Mouse (Mus musculus): ENCODE data around the gene Olfr1247. TPM values are rescaled to one million over a fixed set of nuclear protein-coding genes. Genes with fewer than 3 reads are reported as not detected.
"Not testable (repeated sequence)": the region's sequence is repeated elsewhere in the genome, so short reads cannot be mapped to it uniquely, and the experiment has no call there.

Gene Olfr1247
- polyA plus RNA-seq (2017; shearing (Covaris generic)), result under 1 TPM in 1 of 3 experiments, not detected in 2; 0.07 TPM

DNA sequence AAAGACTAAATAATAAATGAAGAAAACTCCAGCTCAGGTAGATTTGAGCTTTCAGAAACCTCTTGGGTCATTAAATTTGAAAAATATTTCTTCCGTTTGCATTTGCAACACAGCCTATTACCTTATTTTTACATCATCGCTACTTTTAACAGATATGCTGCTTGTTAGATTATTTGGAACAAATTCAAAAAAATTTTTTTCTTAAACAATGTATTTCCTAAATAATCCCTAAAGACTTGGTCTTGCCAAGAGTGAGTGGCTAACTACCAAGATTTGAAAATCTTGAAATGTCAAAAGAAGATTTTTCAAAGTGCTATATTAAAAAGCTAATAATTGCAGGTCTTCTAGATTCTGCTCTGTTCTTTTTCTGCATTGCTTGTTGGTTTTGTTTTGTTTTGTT, at the start of gene Olfr1247:
TSS of gene Olfr1247 (minus strand) at position 101 of the 400 bp plus-strand sequence.
- no peak for ATAC-seq

DNA sequence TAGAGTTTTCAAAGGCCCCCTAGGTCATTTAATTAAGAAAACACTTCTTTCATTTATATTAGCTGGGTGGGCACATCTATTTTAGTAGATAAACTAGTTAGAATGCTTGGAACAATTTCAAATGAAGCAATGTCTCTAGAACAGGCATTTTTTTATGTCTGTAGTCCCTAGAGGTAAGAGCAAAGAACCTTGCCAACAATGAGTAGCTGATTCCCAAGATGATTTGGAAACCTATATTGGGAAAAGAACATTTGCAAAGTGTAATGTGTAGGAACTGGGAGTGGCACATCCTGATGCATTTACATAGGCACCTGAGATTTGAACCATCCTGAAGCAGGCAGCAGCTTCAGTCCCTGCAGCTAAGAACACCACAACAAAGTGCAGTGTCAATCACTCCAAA, 47.4 kb upstream of the Olfr1247 start, which contains the start of gene Olfr1250:
TSS of gene Olfr1250 (minus strand) at position 101 of the 400 bp plus-strand sequence.
- ATAC-seq, result no peak

DNA sequence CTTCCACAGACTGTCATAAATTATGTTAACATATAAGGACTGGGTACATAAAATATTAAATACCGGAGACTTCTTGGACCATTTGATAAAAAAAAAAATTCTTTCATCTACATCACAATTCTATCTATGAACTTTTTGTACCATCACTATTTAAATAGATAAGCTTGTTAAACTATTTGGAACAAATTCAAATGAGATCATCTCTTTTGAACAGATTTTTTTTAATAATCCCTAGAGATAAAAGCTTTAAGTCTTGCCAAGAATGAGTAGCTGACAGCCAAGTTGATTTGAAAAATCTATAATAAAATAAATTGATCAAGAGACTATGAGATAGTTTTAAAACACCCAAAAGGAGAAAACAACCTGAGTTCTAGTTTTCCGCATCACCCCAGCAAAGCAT, 21.0 kb upstream of the Olfr1247 start, which contains the start of gene Olfr1249:
TSS of gene Olfr1249 (minus strand) at position 101 of the 400 bp plus-strand sequence.
- no peak for ATAC-seq

DNA sequence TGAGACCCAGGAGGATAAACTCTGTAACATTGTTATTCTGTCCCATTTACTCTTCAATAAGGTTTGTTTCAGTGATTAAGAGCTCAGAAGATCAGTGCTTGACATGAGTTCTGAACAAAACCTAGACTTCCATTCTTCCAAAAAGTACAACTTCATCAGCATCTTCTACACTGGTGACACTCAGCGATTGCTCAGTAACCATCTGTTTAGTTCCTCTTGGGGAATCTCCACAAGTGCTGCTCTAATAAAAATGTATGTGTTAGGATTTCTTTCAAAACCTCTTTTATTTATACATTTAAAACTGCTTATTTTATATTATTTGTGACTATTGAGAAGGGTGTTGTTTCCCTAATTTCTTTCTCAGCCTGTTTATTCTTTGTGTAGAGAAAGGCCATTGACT, 4.2 kb upstream of the Olfr1247 start, which contains the start of gene Olfr1248:
TSS of gene Olfr1248 (minus strand) at position 101 of the 400 bp plus-strand sequence.
- not testable (repeated sequence) for ATAC-seq

DNA sequence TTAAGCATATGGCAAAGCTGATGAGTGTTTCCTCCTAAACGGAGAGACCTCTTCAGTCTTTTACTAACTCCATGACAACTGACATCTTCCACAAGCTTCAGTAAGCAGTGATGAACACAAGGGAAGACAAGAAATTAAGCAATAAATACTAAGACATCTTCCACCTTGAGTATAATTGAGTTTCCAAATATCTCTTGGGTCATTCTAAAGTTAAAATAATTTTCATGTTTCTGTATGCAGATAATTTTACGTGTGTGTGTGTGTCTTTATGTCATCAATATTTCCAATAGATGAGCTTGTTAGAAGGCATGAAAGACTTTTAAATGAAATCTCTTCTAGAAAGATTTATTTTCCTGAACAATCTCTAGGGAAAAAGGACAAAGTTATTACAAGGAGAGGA, 20.9 kb downstream of the Olfr1247 start, which contains the start of gene Olfr1246:
TSS of gene Olfr1246 (minus strand) at position 101 of the 400 bp plus-strand sequence.
- ATAC-seq, result no peak

DNA sequence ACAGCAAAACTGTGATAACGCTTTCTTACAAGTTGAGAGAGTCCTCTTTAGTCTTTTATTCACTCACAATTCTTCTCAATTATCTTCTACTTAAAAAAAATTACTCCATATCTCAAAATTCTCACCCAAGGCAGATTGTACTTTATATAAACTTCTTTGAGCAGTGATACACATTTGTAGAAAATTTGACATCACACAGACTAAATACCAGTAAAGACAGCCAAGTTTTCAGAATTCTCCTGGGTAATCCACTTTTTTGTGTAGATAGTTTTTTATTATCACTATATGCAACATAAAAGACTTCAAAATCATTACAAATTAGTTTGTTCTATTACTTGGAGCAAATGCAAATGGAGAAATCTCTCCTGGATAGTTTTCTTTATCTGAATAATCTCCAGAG, 35.6 kb downstream of the Olfr1247 start, which contains the start of gene Olfr1245:
TSS of gene Olfr1245 (minus strand) at position 101 of the 400 bp plus-strand sequence.
- ATAC-seq, result no peak

DNA sequence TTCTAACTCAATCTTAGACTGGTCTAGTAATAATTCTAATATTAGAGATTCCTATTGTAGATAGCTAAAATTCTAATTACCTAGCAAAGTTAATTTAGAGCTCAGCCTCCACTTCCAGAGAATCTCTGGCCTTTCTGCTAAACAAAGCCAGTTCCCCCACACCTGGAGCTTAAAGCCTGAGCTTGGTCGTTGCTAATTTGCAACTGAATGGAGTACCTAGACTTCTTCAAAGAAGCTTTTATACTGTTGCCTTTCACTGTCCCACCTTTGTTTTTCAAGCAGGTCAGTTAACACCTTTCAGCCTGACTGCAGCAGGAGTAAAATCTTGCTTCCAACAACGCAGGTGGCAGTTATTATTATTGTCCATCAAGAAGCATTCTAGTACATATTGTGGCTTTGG, 51.2 kb downstream of the Olfr1247 start:
- not testable (repeated sequence) for ATAC-seq

Other genes starting within 250 kb of the Olfr1247 start
- gene Olfr1234, start 249.3 kb downstream of the Olfr1247 start, polyA plus RNA-seq (2017; shearing (Covaris generic)), result not detected
- under 1 TPM in 1 of 3 experiments, not detected in 2; 0.48 TPM for gene Olfr1238, start 204.5 kb downstream of the Olfr1247 start, polyA plus RNA-seq (2017; shearing (Covaris generic))
- not detected for gene Olfr1239, start 193.7 kb downstream of the Olfr1247 start, polyA plus RNA-seq (2017; shearing (Covaris generic))
- gene Olfr1240, start 171.1 kb downstream of the Olfr1247 start, polyA plus RNA-seq (2017; shearing (Covaris generic)), result not detected
- gene Olfr1241, start 127.0 kb downstream of the Olfr1247 start, polyA plus RNA-seq (2017; shearing (Covaris generic)), result not detected
- gene Olfr1242, start 115.8 kb downstream of the Olfr1247 start, polyA plus RNA-seq (2017; shearing (Covaris generic)), result not detected
- gene Olfr1243, start 82.6 kb downstream of the Olfr1247 start, polyA plus RNA-seq (2017; shearing (Covaris generic)), result not detected
- gene Olfr1245, start 35.7 kb downstream of the Olfr1247 start, polyA plus RNA-seq (2017; shearing (Covaris generic)), result not detected
- gene Olfr1246, start 21.0 kb downstream of the Olfr1247 start, polyA plus RNA-seq (2017; shearing (Covaris generic)), result not detected
- gene Olfr1248, start 4.1 kb upstream of the Olfr1247 start, polyA plus RNA-seq (2017; shearing (Covaris generic)), result not detected
- not detected for gene Olfr1249, start 20.9 kb upstream of the Olfr1247 start, polyA plus RNA-seq (2017; shearing (Covaris generic))
- not detected for gene Olfr1250, start 47.3 kb upstream of the Olfr1247 start, polyA plus RNA-seq (2017; shearing (Covaris generic))
- gene Olfr1251, start 57.8 kb upstream of the Olfr1247 start, polyA plus RNA-seq (2017; shearing (Covaris generic)), result not detected
- not detected for gene Olfr1252, start 110.9 kb upstream of the Olfr1247 start, polyA plus RNA-seq (2017; shearing (Covaris generic))
- gene Olfr1253, start 143.0 kb upstream of the Olfr1247 start, polyA plus RNA-seq (2017; shearing (Covaris generic)), result not detected
- gene Olfr1254, start 179.5 kb upstream of the Olfr1247 start, polyA plus RNA-seq (2017; shearing (Covaris generic)), result not detected
- gene Olfr1255, start 197.9 kb upstream of the Olfr1247 start, polyA plus RNA-seq (2017; shearing (Covaris generic)), result not detected
- not detected for gene Olfr1256, start 227.4 kb upstream of the Olfr1247 start, polyA plus RNA-seq (2017; shearing (Covaris generic))
- not detected for gene Olfr48, start 234.1 kb upstream of the Olfr1247 start, polyA plus RNA-seq (2017; shearing (Covaris generic))

Measured in inflammation-experienced regulatory T-cells, adult 6 months (primary cell).